Mouse (Mus musculus): ENCODE measurements at regions not wholly inside any gene's neighbourhood (a gene's known extent, or its start where the extent isn't known, plus 50 kb on each side); places are given as distances from the start of the nearest gene placed in this dataset.
"Not testable (repeated sequence)": the region's sequence is repeated elsewhere in the genome, so short reads cannot be mapped to it uniquely, and the experiment has no call there.

DNA sequence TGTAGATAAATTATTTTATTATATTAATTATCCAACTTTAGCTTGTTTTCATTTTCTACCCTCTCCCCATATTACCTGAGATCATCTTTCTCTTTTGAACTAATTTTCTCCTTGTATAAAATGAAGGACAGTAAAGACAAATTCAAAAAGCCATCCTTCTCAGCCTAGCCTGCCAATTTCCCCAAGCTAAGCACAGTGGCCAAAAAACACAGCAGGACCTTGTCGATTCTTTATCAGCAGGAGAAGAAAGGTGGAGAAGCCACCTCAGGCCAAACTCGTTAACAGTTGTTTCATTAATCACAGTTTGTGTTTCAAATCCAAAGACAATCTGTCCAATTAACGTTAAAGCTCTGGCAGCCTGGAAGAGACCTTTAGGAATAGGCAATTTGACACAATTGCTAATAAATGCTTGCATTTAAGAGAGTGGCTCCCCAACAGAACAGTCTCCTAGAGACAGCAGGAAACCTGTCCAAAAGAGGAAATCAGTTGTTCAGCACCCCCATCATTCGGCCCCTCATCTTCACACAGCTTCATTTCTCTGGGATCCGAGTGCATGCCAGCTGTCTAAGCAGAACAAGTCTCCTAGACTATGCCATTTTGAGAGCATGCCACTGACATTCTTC lies 135.7 kb upstream of the Tlr4 start:
- no peak for DNase-seq (ENCODE audit: low spot score)

DNA sequence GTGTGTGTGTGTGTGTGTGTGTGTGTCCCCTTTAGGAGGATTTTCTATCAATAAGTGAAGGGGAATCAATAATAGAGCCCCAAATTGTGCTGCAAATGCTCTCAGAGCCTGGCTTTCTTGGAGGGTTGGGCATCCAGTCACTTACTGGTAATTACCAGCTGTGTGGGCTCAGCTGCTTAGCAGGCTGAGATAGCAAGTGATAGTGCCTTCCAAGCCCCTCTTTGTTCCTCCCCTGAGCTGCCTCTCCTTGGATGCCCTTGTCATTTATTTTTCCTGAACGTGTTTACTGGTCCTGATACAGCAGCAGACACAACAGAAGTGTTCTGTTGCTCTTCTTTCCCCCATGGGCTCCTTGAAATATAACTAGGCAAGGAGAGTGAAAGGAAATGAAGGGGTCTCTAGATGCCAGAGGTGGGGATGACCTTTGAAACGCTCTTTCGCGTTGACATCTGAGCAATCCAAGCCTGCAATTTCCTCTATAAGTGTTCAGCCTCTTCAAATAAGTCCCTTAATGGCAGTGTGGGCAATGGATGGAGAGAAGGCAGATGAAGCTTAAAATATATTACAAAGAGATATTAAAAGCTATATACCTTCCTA lies 133.3 kb upstream of the Tlr4 start:
- DNase-seq (ENCODE audit: low spot score), result no peak

- DNase-seq (ENCODE audit: low spot score), result no peak
These were observed 111.3 kb upstream of the Tlr4 start for GRCm38 (mm10) chr4:66715821-66716760.

DNA sequence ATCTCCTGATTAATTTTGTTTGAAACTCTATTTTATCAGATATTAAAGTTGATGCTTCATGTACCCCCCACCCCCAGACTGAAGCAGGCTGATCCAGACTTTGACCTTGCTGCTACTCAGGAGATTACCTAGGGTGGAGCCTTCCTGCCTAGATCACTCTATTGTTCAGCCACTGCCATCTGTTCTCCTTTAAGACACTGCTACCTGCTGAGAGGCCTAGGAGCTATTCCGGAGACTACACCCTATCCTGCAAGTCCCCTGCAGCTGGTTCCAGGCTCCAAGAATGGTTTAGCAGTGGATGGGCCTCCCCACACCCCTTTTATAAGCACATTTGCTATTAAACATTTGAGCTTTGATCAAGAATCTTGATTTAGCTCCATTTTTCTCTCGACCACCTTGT lies 90.0 kb upstream of the Tlr4 start:
- no peak for DNase-seq (ENCODE audit: low spot score)

DNA sequence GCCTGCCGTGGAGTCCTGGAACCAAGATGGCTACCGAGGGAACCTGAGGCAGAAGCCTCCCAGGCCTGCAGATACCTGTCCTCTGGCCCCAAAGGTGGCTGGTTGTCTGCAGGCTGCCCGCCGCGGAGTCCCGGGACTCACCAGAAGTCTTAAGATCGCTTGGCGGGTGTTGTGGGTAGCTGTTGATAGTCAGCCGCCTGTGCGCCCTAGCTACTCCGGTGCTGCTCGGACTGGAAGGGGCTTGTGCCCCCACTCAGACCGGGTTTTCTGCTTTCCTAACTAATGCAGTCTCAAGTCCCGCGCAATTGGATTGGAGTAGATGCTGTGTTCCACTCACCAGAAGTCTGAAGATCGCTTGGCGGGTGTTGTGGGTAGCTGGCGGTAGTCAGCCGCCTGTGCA lies 84.0 kb upstream of the Tlr4 start:
- not testable (repeated sequence) for DNase-seq (ENCODE audit: low spot score)

DNA sequence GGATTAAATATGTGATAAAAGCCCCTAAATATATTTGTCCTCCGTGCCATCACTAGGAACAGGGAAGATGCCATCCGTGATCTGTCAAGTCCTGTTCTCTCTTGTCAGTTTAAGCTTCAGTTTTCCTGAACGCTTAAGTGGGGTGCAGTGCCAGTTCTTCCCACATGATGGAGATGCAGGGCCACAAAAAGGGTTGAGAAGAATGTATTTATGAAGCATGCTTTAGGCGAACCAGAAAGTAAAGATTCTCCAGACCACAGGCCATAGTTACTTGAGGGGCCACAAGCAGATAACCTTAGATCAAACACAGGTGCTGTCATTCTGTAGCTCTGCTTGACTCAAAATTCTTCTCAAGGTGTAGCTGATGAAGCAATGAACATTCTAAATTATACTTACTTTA lies 58.6 kb upstream of the Tlr4 start:
- DNase-seq (ENCODE audit: low spot score), result peak; percentile 15
